Mouse (Mus musculus) testis, postnatal 14 days (tissue): ENCODE measurements around the gene Cacna1a.

Experiments
- DNase-seq: peaks from one replicate; pipeline ENCODE4 v3.0.0; 2021; ENCODE audit warnings: low spot score

Cacna1a gene

DNA sequence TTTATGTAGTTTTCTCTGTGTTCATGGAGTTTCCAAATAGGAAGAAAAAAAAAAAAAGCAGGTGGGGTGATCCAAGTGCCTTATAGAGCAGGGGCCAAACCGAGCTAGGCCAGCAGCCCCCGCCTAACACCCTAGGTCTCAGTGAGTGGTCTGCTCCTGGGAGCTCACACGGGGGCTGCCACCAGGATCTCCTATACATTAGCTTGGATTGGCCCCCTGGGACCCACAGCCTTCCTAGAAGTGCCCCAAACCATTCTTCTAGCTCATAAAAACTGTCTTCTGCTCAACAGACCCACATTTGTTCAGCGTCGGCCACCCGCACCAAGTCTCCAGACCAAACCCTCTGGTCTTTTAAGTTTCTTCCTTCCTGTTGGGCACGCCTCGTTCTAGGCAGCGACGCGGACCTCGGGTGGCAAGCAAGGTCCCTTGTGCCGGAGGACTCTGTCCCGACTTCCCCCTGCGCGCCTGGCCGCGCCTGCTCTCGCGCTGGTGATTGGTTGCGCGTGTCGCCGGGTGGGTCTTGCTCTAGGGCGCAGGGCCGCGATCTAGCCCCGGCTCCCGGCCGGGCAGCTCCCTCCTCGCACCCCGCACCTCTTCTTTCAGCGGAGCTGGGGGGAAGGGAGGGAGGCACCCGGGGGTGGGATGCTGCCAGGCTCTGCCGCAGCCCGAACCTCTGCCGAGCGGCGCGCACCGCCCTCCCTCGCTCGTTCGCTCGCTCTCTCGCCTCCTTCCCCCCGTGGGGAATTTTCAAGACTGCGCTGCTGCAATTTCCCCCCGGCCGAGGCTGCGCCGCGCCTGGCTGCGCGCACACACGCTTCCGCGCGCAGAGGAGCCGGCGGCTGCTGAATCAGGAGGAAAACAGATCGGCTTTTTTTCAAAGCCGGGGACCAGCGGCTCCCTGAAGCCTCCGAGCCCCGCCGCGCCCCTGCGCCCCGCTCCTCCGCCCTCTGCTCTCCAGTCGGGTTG lies 25.9 kb downstream of the Cacna1a start:
- DNase-seq: peak; percentile 35

GRCm38 (mm10) chr8:84414918-84415317 lies 26.7 kb downstream of the Cacna1a start:
- DNase-seq: no peak

- peak; percentile 20 for DNase-seq
Measured at GRCm38 (mm10) chr8:84415378-84415898, 27.2 kb downstream of the Cacna1a start.

DNA sequence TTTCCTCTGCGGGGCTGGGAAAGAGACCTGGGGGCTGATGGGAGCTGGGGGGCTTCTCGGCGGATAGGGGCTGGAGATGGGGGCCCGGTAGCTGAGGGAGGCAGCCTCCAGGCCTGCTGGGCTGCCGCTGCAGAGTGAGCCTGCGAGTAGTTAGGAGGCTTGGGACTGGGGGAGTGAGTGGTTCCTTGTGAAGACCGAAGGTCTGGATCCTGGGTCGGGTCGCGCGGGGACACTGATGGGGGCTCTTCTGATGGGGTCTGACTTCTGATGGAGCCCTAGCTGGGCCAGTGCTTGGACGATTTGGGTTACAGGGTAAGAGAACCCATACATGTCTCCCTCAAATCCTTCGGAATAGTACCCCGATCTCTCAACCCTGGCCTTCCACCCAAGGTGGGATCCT lies 27.8 kb downstream of the Cacna1a start:
- DNase-seq: no peak

DNA sequence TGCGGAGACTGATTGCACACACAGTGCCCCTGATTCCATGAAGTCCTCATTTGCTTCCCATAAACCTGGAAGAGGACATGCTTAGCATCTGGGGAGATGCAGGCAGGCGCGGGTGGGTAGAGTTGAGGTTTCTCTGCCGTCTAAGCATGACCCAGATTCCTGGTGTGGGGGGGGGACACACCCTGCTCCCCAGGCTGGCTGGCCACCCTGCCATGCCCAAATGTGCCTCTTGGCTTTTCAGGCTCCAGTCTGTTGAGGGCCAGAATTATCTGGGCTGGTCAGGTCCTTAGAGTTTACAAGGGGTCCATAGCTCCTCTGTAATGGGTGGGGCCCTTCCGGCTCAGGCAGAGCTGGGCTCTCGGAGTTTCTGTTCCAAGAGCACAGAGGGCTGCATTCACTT lies 28.7 kb downstream of the Cacna1a start:
- no peak for DNase-seq

DNA sequence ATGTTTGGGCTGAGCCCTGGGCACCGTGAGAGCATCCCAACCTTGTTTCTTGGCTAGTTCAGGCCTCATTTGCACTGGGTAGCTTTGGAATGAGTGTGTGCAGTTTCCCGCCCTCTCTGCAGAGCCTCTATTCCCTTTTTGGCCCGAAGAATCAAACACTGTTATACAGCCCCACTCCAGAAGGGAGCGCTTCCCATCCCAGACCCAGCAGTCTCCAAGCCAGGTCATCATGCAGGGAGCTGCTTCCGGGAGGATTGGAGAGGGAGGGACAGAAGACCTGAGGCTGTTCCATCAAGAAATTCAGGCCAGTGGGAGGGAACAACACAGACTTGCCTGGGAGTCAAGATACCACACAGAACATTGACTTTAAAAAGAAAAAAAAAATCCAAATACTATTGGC lies 29.6 kb downstream of the Cacna1a start:
- DNase-seq: no peak

DNA sequence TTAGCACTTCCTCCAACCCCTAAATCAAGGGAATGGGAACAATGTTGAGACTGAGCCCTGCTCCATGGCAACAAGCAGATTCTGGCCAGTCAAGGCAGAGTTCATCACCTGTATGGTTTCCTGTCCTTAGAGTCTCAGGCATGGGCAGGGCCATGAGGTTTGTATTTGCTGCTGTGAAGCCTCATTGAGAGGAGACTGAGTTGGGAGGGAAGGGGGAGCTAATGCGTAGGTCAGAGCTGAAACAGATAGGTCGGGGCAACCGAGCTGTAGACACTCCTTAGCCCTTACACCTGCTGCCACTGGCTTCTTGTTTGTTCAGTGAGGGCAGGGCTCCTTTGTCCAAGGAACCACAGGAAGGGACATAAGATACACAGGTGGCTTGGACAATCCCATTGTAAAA lies 36.2 kb downstream of the Cacna1a start:
- DNase-seq: no peak

DNA sequence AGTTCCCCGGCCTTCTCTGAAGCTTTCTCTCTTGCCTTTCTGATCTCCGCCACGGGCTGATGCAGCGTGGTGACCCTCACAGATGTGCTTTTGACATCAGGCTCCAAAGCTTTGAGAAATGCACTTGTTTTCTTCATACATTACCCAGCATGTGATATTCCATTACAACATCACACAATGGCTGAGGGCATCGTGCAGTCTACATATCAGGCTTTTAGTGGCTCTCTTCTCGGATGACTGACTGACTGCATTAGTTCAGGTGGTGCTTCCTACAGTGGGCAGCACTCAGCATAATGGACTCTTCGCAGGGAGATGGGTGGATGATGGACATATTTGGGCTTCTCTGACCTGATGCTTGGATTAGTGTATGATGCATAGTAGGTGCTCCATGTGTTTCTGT lies 37.8 kb downstream of the Cacna1a start:
- no peak for DNase-seq

DNA sequence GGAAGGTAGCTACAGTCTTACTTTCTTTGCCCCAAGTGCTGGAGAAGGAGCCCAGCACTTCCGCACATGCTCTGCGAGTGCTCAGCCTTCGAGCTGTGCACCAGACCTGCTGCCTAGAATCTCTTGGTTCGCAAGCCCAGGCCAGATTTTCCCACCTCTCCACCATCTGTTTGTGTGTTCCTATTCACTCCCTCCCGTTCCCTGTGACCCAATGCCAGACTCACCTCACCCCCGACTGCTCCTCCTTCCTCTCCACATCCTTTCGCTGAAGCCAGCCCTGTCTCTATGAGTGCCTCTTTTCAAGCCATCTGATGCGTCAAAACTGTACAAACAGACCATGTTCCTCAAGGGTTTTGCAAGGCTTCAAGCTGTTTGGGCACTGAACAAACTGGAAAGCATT lies 38.3 kb downstream of the Cacna1a start:
- no peak for DNase-seq

GRCm38 (mm10) chr8:84428034-84428433 lies 39.8 kb downstream of the Cacna1a start:
- no peak for DNase-seq

DNA sequence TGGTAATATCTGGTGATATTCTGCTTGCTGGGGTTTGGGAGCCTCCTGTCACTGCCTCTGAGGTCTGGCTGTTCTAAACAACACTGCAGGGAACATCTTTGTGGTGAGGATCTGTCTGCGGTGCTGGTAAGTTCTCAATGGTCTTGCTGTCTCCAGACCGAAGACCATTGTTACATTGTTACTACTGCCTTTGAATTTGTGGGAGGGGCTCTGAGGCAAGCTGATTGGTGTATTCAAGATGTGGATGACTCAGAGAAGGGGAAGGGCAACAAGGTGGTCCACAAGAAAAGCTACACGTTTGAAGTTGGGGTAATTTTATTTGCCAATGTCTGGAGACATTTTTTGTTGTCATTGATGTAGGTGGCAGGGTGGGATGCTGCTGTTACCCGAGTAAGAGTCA lies 40.8 kb downstream of the Cacna1a start:
- DNase-seq: peak; percentile 60

GRCm38 (mm10) chr8:84429492-84429891 lies 41.3 kb downstream of the Cacna1a start:
- no peak for DNase-seq

GRCm38 (mm10) chr8:84435370-84435769 lies 47.1 kb downstream of the Cacna1a start:
- DNase-seq: no peak

DNA sequence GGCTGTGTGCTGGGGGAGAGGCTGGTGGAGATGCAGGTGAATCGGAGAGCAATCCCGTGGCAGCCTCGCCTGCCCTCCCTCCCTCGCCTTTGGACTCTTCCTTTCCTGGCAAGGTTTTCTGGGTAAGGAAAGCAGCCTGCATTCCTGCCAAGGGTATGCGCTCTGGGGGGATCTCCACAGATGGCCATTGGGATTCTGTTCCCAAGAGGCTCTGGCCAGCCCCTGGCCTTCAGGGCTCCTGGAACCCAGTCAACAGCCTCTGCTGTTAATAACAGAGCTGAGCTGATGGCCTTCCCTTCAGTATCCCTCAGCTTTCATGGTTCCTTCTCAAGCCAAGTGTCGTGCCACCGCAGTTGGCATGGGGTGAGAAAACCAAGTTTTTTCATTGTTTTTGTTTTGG lies 51.6 kb downstream of the Cacna1a start:
- no peak for DNase-seq

GRCm38 (mm10) chr8:84442043-84442442 lies 53.8 kb downstream of the Cacna1a start:
- DNase-seq: no peak

- DNase-seq: no peak
Measured at GRCm38 (mm10) chr8:84446571-84446991, 58.3 kb downstream of the Cacna1a start.

- DNase-seq: peak; percentile 66
Measured at GRCm38 (mm10) chr8:84454532-84454931, 66.3 kb downstream of the Cacna1a start.

DNA sequence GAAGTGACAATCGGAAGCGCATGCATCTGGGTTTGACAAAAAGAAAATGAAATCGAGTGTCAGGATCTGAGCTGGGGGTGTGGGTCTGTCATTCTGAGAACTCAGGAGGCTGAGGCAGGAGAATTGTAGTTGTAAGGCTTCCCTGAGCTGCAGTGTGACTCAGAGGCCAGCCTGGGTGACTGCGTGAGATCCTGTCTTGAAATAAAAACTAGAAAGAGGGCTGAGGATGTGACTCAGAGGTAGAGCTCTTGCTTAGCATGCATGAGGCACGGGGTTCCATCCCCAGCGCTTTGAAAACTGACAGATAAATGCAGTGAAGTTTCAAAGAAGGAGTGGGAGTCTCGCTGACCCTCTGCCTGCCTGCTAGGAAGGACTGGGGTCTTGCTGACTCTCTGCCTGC lies 70.6 kb downstream of the Cacna1a start:
- DNase-seq: no peak

DNA sequence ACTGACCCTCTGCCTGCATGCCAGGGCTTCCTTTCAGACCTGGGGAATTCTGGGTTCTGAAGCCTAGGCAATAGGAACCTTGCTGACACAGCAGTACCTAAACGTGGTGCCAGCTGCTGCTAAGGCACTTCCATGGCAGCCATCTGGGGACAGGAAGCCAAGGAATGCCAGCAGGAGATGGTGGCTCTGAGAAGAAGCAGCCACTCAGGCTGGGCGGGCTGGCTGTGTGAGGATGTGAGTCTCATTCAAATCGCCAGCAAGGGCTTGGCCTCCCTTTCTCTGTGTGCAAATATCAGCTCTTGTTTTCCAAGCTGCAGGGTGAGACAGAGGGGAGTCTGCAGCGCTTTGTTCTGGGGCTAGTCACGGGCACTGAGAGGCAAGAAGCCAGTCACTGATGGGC lies 71.0 kb downstream of the Cacna1a start:
- no peak for DNase-seq

- DNase-seq: no peak
Measured at GRCm38 (mm10) chr8:84460698-84461097, 72.5 kb downstream of the Cacna1a start.

DNA sequence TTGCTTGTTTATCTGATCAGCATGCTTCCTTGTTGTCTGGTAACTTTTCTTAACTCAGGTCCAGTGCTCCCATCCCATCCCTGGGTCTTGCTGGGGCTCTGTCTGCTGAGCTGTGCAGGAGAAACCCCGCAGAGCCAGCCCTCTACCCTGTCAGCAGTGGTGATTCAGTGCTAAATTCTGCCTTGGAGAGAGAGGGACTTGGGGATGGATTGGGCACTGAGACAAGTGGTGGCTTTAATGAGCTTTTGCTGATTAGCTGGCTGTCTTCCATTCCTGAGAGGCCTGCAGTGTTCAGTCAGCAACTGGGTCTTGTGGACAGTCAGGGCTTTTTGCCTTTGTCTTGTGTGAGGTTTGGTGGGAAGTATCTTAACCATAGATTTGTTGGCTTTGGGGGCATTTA lies 78.7 kb downstream of the Cacna1a start:
- DNase-seq: no peak

GRCm38 (mm10) chr8:84469076-84469475 lies 80.8 kb downstream of the Cacna1a start:
- DNase-seq: no peak

- DNase-seq: peak; percentile 46
Measured at GRCm38 (mm10) chr8:84471271-84471995, 83.2 kb downstream of the Cacna1a start.
